7 mouse cellular contexts compared by ENCODE assay signal in the genomic region with DNA sequence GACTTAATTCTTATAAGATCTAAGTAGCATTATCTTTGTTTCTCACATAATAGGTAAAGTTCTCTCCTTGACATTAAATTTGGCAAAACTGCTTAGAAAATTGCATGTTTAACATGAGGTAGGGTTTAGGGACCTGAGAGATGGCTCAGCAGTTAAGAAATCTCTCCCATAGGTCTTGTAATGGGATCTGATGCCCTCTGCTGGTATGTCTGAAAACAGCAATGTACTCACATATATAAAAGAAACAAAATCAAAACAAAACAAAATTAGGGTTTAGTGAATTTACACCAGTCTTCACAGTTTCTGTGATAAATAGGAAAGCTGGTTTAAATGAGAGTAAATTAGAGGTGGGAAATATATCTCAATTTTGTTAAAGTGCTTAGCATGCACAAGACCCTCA. TPM values are rescaled to one million over a fixed set of nuclear protein-coding genes. Genes with fewer than 3 reads are reported as not detected.
DNase-seq lines count a peak whose midpoint lies in the region; TF ChIP-seq lines count a peak whose summit lies in the region.

No protein-coding gene starts in this region.

- H3K27me3 ChIP-seq in CH12.LX (replicated peaks) = no peaks in the 10 kb centered on the region

- in situ Hi-C loops in CH12.LX (cut with MboI; ENCODE audit: low pct_ligation_motif_present, low pct_unique_long_range_greater_than_20kb, low sequenced_read_pairs) = no loop called here

- H3K36me3 ChIP-seq in CH12.LX (replicated peaks in 1 of 2; ENCODE audit: control insufficient read depth in 1 of 2, insufficient read depth in 1 of 2, low read length in 1 of 2) = peaks cover 34 to 74% of the 10 kb centered on the region in 2 experiments

- H3K27ac ChIP-seq in CH12.LX (ENCODE audit: insufficient read depth, low read depth) = no peak overlapping the region

- peak; percentile 26 to 76 for TF ChIP-seq CTCF in CH12.LX (conservative IDR thresholded peaks at IDR 0.05 in 1 of 2, IDR thresholded peaks at IDR 0.05 in 1 of 2; ENCODE audit: low read depth in 2 of 2, low read length in 2 of 2)

- H3K4me3 ChIP-seq in CH12.LX (replicated peaks in 1 of 3; ENCODE audit: low read depth in 2 of 3, low read length in 2 of 3, poor library complexity in 1 of 3) = no peak overlapping the region

- DNase-seq in kidney, adult 8-10 months = peak; percentile 23 to 46
- DNase-seq in kidney, adult 11 months = no peak
- DNase-seq in A20 (ENCODE audit: low read depth, low spot score) (peak; percentile 65), CH12.LX (ENCODE audit: extremely low read depth) (peak; percentile 57)
- peak; percentile 65 for DNase-seq in embryo, embryonic 10 days (ENCODE audit: low spot score)
- DNase-seq in lung, postnatal 25 days (ENCODE audit: low spot score) = peak; percentile 64
- no peak for DNase-seq in Muller cell, postnatal 12 days (ENCODE audit: inconsistent ontology term)

- peaks cover 0 to 11% of the 10 kb centered on the region in 2 experiments; a peak in 2 of 4 replicates for H3K4me1 ChIP-seq in CH12.LX (ENCODE audit: control insufficient read depth in 1 of 2, insufficient read depth in 2 of 2)

- dilution Hi-C loops in CH12.LX (cut with MboI; ENCODE audit: extremely low pct_ligation_motif_present, extremely low pct_unique_long_range_greater_than_20kb, low sequenced_read_pairs) = no loop called here

- TF ChIP-seq RAD21 in CH12.LX (IDR thresholded peaks at IDR 0.05; ENCODE audit: low read depth, low read length) = peak; percentile 76

- no peak for TF ChIP-seq EP300 in CH12.LX (IDR thresholded peaks at IDR 0.05; ENCODE audit: low read length)

- no peaks in the 10 kb centered on the region for H3K9me3 ChIP-seq in CH12.LX (replicated peaks; ENCODE audit: low read length)

- no peak overlapping the region for H3K9ac ChIP-seq in CH12.LX (ENCODE audit: insufficient read depth, low read depth)

- no peak overlapping the region for H3K4me2 ChIP-seq in CH12.LX (ENCODE audit: insufficient read depth, low read depth, poor library complexity, severe bottlenecking)

- TF ChIP-seq POLR2A in CH12.LX (IDR thresholded peaks at IDR 0.05; ENCODE audit: low read depth, low read length) = no peak

- H3K79me2 ChIP-seq in CH12.LX (replicated peaks; ENCODE audit: control insufficient read depth, extremely low read depth, insufficient read depth, poor library complexity, severe bottlenecking) = peaks cover 23% of the 10 kb centered on the region

TF ChIP-seq in CH12.LX, 34 proteins besides CTCF, POLR2A, EP300 and RAD21:
- no peak for TF ChIP-seq ZMIZ1 (IDR thresholded peaks at IDR 0.05; ENCODE audit: low read depth, low read length)
- no peak for TF ChIP-seq MXI1 (IDR thresholded peaks at IDR 0.05; ENCODE audit: low read depth, low read length)
- peak; percentile 70 for TF ChIP-seq SMC3 (IDR thresholded peaks at IDR 0.05; ENCODE audit: low read depth, low read length)

RNA-seq across cellular contexts. Expression of a gene that starts 11.9 kb away (rescaled TPM):
- 113 TPM in 2 replicates for total RNA-seq in CH12.LX (2012; rRNA removed)
- 73.8 and 86.4 TPM in 2 replicates for total RNA-seq in CH12.LX (2014; rRNA removed)
- polyA plus RNA-seq in CH12.LX (2012; ENCODE audit: insufficient read length, low read depth) = 88.0 and 91.6 TPM in 2 replicates

RNA-seq across cellular contexts. Expression of a gene that starts 42.1 kb away (rescaled TPM):
- total RNA-seq in CH12.LX (2012; rRNA removed) (38.0 and 39.7 TPM in 2 replicates), CH12.LX (2014; rRNA removed) (32.0 and 36.5 TPM in 2 replicates)
- polyA plus RNA-seq in CH12.LX (2012; ENCODE audit: insufficient read length, low read depth) = 54.1 and 60.1 TPM in 2 replicates

Comparison
In these comparisons a context has a peak if more than half of its experiments do, and no peak if none do; other contexts are left out.
1. DNase-seq: peak in kidney, adult 8-10 months (2 of 2), A20 (single experiment), CH12.LX (single experiment), embryo, embryonic 10 days (single experiment) and lung, postnatal 25 days (single experiment); none in kidney, adult 11 months (single experiment) and Muller cell, postnatal 12 days (single experiment).